Mouse (Mus musculus) kidney, postnatal 14 days (tissue): ENCODE results near the gene Lbh.
A peak's percentile ranks its signal among the peaks of the same experiment; 100 is the strongest.

Experiments
- DNase-seq: peaks from one replicate; pipeline ENCODE4 v3.0.0; 2022; ENCODE audit warnings: mixed read lengths

Lbh gene

GRCm38 (mm10) chr17:72918053-72918452 lies at the start of gene Lbh:
Lbh (plus strand) TSS chr17:72918305.
- DNase-seq = peak; percentile 96

GRCm38 (mm10) chr17:72878979-72879378 lies 39.1 kb upstream of the Lbh start:
- no peak for DNase-seq

- DNase-seq = no peak
These were observed 37.9 kb upstream of the Lbh start for GRCm38 (mm10) chr17:72880156-72880555.

- no peak for DNase-seq
These were observed 37.1 kb upstream of the Lbh start for GRCm38 (mm10) chr17:72881051-72881450.

GRCm38 (mm10) chr17:72881804-72882203 lies 36.3 kb upstream of the Lbh start:
- DNase-seq = no peak

- DNase-seq = peak; percentile 81
These were observed 28.3 kb upstream of the Lbh start for GRCm38 (mm10) chr17:72889556-72890397.

GRCm38 (mm10) chr17:72890398-72890898 lies 27.7 kb upstream of the Lbh start:
- no peak for DNase-seq

- DNase-seq = no peak
These were observed 26.5 kb upstream of the Lbh start for GRCm38 (mm10) chr17:72891556-72891955.

- DNase-seq = no peak
These were observed 22.6 kb upstream of the Lbh start for GRCm38 (mm10) chr17:72895506-72895905.

- no peak for DNase-seq
These were observed 21.0 kb upstream of the Lbh start for GRCm38 (mm10) chr17:72897076-72897475.

- no peak for DNase-seq
These were observed 20.1 kb upstream of the Lbh start for GRCm38 (mm10) chr17:72897961-72898360.

- DNase-seq = no peak
These were observed 19.3 kb upstream of the Lbh start for GRCm38 (mm10) chr17:72898775-72899174.

GRCm38 (mm10) chr17:72901021-72901420 lies 17.1 kb upstream of the Lbh start:
- DNase-seq = no peak

- DNase-seq = no peak
These were observed 16.4 kb upstream of the Lbh start for GRCm38 (mm10) chr17:72901705-72902104.

GRCm38 (mm10) chr17:72903321-72903720 lies 14.8 kb upstream of the Lbh start:
- no peak for DNase-seq

GRCm38 (mm10) chr17:72903921-72904421 lies 14.1 kb upstream of the Lbh start:
- no peak for DNase-seq

GRCm38 (mm10) chr17:72904873-72905272 lies 13.2 kb upstream of the Lbh start:
- no peak for DNase-seq

GRCm38 (mm10) chr17:72906231-72906896 lies 11.7 kb upstream of the Lbh start:
- DNase-seq = no peak

GRCm38 (mm10) chr17:72907211-72907610 lies 10.9 kb upstream of the Lbh start:
- no peak for DNase-seq

GRCm38 (mm10) chr17:72907777-72908176 lies 10.3 kb upstream of the Lbh start:
- DNase-seq = no peak

GRCm38 (mm10) chr17:72908561-72908960 lies 9.5 kb upstream of the Lbh start:
- no peak for DNase-seq

GRCm38 (mm10) chr17:72909061-72909852 lies 8.8 kb upstream of the Lbh start:
- no peak for DNase-seq

GRCm38 (mm10) chr17:72911283-72911682 lies 6.8 kb upstream of the Lbh start:
- DNase-seq = no peak
